Mouse (Mus musculus): ENCODE data around the gene Scgb1b19.
"Not testable (repeated sequence)": the region's sequence is repeated elsewhere in the genome, so short reads cannot be mapped to it uniquely, and the experiment has no call there.

Gene Scgb1b19

DNA sequence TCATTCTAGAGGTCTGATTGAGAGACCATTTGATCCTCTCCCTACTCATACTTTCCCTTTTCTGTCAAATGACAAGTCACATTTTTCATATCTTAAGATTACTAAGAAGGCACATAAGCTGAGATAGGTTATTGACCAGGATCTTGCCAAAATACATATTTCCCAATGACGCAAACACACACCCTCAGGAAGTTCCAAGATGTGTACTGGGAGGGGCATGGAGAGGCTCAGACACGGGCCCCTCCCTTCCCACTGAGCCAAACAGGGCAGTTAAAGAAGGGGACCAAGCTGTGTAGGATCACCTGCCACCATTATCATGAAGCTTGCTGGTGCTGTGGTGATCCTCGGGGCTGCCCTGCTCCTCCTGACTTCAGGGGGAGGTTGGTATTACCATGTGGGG is at the start of gene Scgb1b19:
TSS of gene Scgb1b19 (plus strand) at position 301 of the 400 bp plus-strand sequence.
- in situ Hi-C loops (cut with MboI; ENCODE audit: low pct_unique_long_range_greater_than_20kb in 1 of 2, low sequenced_read_pairs in 2 of 2, unreplicated experiment in 1 of 2), result not testable (repeated sequence)

GRCm38 (mm10) chr7:33280238-33280637 is 6.9 kb upstream of the Scgb1b19 start, which contains the start of gene Scgb2b19:
TSS of gene Scgb2b19 (minus strand) at chr7:33280338.
- in situ Hi-C loops (cut with MboI; ENCODE audit: low pct_unique_long_range_greater_than_20kb in 1 of 2, low sequenced_read_pairs in 2 of 2, unreplicated experiment in 1 of 2), result not testable (repeated sequence)
